8 mouse cellular contexts compared by ENCODE assay signal in the genomic region with DNA sequence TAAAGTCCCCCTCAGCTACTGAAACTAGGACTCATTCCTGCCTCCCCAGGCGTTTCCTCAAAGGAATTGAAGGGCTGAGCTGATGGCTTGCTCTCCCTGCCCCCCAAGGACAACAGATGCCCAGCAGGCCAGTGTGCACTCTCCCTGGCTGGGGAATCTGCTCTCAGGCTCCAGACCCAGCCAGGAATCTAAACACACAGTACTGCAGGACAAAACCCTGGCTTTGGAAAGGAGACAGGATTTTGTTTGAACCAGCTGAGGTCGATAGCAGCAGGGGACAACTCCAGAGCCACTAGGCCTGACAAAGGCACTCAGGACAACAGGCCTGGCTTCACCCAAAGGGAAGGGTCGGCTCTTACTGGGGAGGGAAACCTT. TPM values are rescaled to one million over a fixed set of nuclear protein-coding genes. Genes with fewer than 3 reads are reported as not detected.
A peak's percentile ranks its signal among the peaks of the same experiment; 100 is the strongest.
DNase-seq lines count a peak whose midpoint lies in the region; ATAC-seq and TF ChIP-seq lines count a peak whose summit lies in the region.

No protein-coding gene starts in this region.

- ATAC-seq in forebrain, embryonic 11.5 days (replicated peaks; ENCODE audit: low FRiP score) = no peak
- no peak for ATAC-seq in intestine, embryonic 16.5 days
- ATAC-seq in liver, postnatal 0 days = peak; percentile 16
- ATAC-seq in erythroblast, adult 5-6 weeks (replicated peaks; ENCODE audit: low FRiP score, poor library complexity, severe bottlenecking) = no peak

- H3K9me3 ChIP-seq in forebrain, embryonic 11.5 days (ENCODE audit: control insufficient read depth, low read length) = no peaks in the 10 kb centered on the region
- H3K9me3 ChIP-seq in intestine, embryonic 16.5 days (ENCODE audit: control insufficient read depth, low read length) = no peaks in the 10 kb centered on the region
- no peaks in the 10 kb centered on the region for H3K9me3 ChIP-seq in liver, postnatal 0 days (ENCODE audit: low read length)

- no peak overlapping the region for H3K4me2 ChIP-seq in forebrain, embryonic 11.5 days (ENCODE audit: low read depth, low read length, severe bottlenecking)
- peak overlapping the region; percentile 68 for H3K4me2 ChIP-seq in intestine, embryonic 16.5 days (ENCODE audit: low read depth, low read length)
- H3K4me2 ChIP-seq in liver, postnatal 0 days (ENCODE audit: low read depth, low read length) = 0 out of 2 replicates have a peak overlapping the region, but pooled peaks have one; percentile 85

- TF ChIP-seq CTCF in layer of hippocampus, adult 2 months (conservative IDR thresholded peaks at IDR 0.05) = no peak; the same call in 1 of the 2 replicates
- TF ChIP-seq CTCF in bone marrow macrophage, adult 2 months (IDR thresholded peaks at IDR 0.05; ENCODE audit: low read depth, low read length) = no peak
- 0 out of 2 replicates have a peak, but pooled peaks have one; percentile 8 for TF ChIP-seq CTCF in liver, postnatal 0 days (IDR thresholded peaks at IDR 0.05; ENCODE audit: low read depth)

- no peak for DNase-seq in layer of hippocampus, adult 2 months (ENCODE audit: low spot score in 2 of 2)
- no peak for DNase-seq in layer of hippocampus, adult 11-12 months (ENCODE audit: low spot score)
- peak; percentile 68 for DNase-seq in forebrain, embryonic 11.5 days (ENCODE audit: low spot score)
- DNase-seq in liver, postnatal 0 days = no peak
- DNase-seq in frontal cortex, postnatal 36 days (ENCODE audit: low spot score in 2 of 2) = no peak

- no peaks in the 10 kb centered on the region for H3K36me3 ChIP-seq in forebrain, embryonic 11.5 days (ENCODE audit: control insufficient read depth, insufficient read depth, low read length)
- no peaks in the 10 kb centered on the region for H3K36me3 ChIP-seq in intestine, embryonic 16.5 days (ENCODE audit: control insufficient read depth, insufficient read depth, low read length)
- H3K36me3 ChIP-seq in liver, postnatal 0 days (replicated peaks; ENCODE audit: insufficient read depth, low read length) = no peaks in the 10 kb centered on the region

- H3K9ac ChIP-seq in forebrain, embryonic 11.5 days (ENCODE audit: low read length) = peak overlapping the region; percentile 84
- H3K9ac ChIP-seq in intestine, embryonic 16.5 days (ENCODE audit: low read depth, low read length) = peak overlapping the region; percentile 88
- peak overlapping the region; percentile 85 for H3K9ac ChIP-seq in liver, postnatal 0 days (replicated peaks)

- peak overlapping the region; percentile 100 for H3K27ac ChIP-seq in layer of hippocampus, adult 2 months
- peak overlapping the region; percentile 100 for H3K27ac ChIP-seq in bone marrow macrophage, adult 2 months (ENCODE audit: insufficient read depth, low read depth, low read length)
- peak overlapping the region; percentile 100 for H3K27ac ChIP-seq in forebrain, embryonic 11.5 days (ENCODE audit: low read depth, low read length)
- peak overlapping the region; percentile 100 for H3K27ac ChIP-seq in intestine, embryonic 16.5 days (ENCODE audit: low read length)
- H3K27ac ChIP-seq in liver, postnatal 0 days (ENCODE audit: low read depth) = peak overlapping the region; percentile 100

- TF ChIP-seq EP300 in liver, postnatal 0 days (IDR thresholded peaks at IDR 0.05; ENCODE audit: low read depth) = no peak

- TF ChIP-seq POLR2A in bone marrow macrophage, adult 2 months (IDR thresholded peaks at IDR 0.05; ENCODE audit: borderline replicate concordance, low read depth, low read length) = no peak

- WGBS in forebrain, embryonic 11.5 days = 1% methylated on average over 3 of the region's 3 CpGs
- 4% methylated on average over 3 of the region's 3 CpGs for WGBS in intestine, embryonic 16.5 days
- 20% methylated on average over 3 of the region's 3 CpGs for WGBS in liver, postnatal 0 days (ENCODE audit: insufficient replicate concordance)

- no peak overlapping the region for H3K4me3 ChIP-seq in layer of hippocampus, adult 2 months
- no peak overlapping the region for H3K4me3 ChIP-seq in bone marrow macrophage, adult 2 months (ENCODE audit: insufficient read depth, low read length)
- H3K4me3 ChIP-seq in forebrain, embryonic 11.5 days (ENCODE audit: low read depth, low read length) = no peak overlapping the region
- no peak overlapping the region for H3K4me3 ChIP-seq in intestine, embryonic 16.5 days (ENCODE audit: low read length)
- H3K4me3 ChIP-seq in liver, postnatal 0 days (ENCODE audit: low read depth, low read length) = no peak overlapping the region

- no peaks in the 10 kb centered on the region for H3K27me3 ChIP-seq in forebrain, embryonic 11.5 days (ENCODE audit: control insufficient read depth, insufficient read depth, low read length)
- no peaks in the 10 kb centered on the region for H3K27me3 ChIP-seq in intestine, embryonic 16.5 days (replicated peaks; ENCODE audit: control insufficient read depth, insufficient read depth, low read length)
- no peaks in the 10 kb centered on the region for H3K27me3 ChIP-seq in liver, postnatal 0 days (ENCODE audit: insufficient read depth, low read length)

- H3K4me1 ChIP-seq in bone marrow macrophage, adult 2 months (ENCODE audit: control insufficient read depth, insufficient read depth, low read length) = peaks cover 48% of the 10 kb centered on the region
- peaks cover 72% of the 10 kb centered on the region for H3K4me1 ChIP-seq in forebrain, embryonic 11.5 days (replicated peaks; ENCODE audit: control insufficient read depth, insufficient read depth, low read length)
- H3K4me1 ChIP-seq in intestine, embryonic 16.5 days (ENCODE audit: control insufficient read depth, insufficient read depth, low read length) = peaks cover 74% of the 10 kb centered on the region
- peaks cover 88% of the 10 kb centered on the region for H3K4me1 ChIP-seq in liver, postnatal 0 days (ENCODE audit: insufficient read depth)

RNA-seq across cellular contexts. Expression of a gene that starts 12.3 kb away (rescaled TPM):
- total RNA-seq in layer of hippocampus, adult 2 months (2021) = 100 to 1,000 TPM; 173 to 186 TPM
- 97.8 and 99.5 TPM in 2 replicates for polyA plus RNA-seq in bone marrow macrophage, adult 2 months (2012; ENCODE audit: insufficient read depth, insufficient read length, missing spikeins)
- 54.3 and 61.5 TPM in 2 replicates for polyA plus RNA-seq in forebrain, embryonic 11.5 days (2014; fragmentation: Nextera tagmentation; extraction: Ambion mirVana)
- polyA plus RNA-seq in intestine, embryonic 16.5 days (2015; fragmentation: Nextera tagmentation; extraction: Ambion mirVana) = 57.3 and 61.6 TPM in 2 replicates
- 16.9 and 21.9 TPM in 2 replicates for polyA plus RNA-seq in liver, postnatal 0 days (2015; fragmentation: Nextera tagmentation; extraction: Ambion mirVana)
- total RNA-seq in erythroblast, adult 5-6 weeks (2015; ENCODE audit: low replicate concordance) = 60.1 and 81.1 TPM in 2 replicates
- total RNA-seq in erythroblast, adult 5-6 weeks (2017; ENCODE audit: low replicate concordance) = 83.9 and 95.3 TPM in 2 replicates
